Mouse (Mus musculus): Measurements from ENCODE around the gene Gclc.
"Not testable (repeated sequence)": the region's sequence is repeated elsewhere in the genome, so short reads cannot be mapped to it uniquely, and the experiment has no call there.

Gclc gene

GRCm38 (mm10) chr9:77746315-77746714 is 8.0 kb upstream of the Gclc start:
- no peak for DNase-seq (ENCODE audit: low read depth, low spot score)

DNA sequence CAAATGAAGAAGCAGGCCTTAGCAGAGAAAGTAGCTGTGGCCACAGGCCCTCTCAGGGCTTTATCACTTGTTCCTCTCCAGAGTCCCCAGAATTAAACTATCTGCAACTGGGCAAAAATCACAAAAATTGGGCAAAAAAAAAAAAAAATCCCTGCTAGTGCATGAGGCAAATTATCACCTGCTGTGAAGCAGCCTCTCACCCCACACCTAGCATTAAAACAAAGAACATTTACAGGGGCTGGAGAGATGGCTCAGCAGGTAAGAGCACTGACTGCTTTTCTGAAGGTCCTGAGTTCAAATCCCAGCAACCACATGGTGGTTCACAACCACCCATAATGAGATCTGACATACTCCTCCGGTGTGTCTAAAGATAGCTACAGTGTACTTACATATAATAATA is 6.0 kb upstream of the Gclc start:
- DNase-seq (ENCODE audit: low read depth, low spot score) = not testable (repeated sequence)

DNA sequence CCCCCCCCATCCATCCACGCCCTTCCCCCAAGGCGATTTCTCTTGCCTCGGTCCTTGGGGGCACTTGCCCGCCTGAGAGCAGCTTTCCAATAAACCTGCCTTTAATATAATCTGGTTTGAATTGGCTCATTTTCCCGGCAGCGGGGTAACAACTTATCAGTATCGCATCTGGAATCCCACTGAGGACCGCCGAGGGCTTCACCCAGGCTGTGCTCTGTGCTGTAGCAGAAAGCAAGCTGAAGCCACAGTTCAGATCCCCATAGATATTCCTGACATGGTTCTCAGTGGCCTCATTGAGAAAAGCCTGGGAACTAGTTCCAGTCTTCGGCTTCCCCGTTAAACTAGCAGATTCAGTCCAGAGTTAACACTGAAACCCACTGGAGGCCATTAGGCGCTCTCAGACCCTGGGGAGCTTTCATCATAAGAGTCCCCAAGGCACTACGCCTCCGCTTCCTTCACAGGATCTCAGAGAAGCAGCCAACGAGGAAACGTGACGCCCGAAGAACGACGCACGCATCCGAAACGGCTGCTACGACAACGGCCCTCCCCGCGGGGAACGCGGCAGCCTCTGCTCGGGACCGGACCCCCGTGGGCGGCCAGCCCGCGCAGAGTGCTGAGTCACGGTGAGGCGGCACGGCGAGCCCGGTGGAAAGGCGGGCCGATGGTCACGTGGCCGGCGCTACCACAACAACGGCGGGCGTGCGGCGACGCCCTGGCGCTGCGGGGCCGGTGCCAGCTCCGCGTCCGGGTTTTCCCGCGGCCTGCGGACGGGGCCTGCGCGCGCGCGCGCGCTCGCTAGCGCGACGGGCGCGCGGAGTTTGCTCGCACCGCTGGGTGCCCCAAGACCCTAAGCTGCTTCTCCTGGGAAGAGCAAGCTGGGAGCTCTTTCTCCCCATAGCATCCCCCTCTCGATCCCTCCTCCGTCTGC is 3.9 kb upstream of the Gclc start:
- peak; percentile 89 for DNase-seq (ENCODE audit: low read depth, low spot score)

- no peak for DNase-seq (ENCODE audit: low read depth, low spot score)
Measured at GRCm38 (mm10) chr9:77751091-77751521, 3.2 kb upstream of the Gclc start.

DNA sequence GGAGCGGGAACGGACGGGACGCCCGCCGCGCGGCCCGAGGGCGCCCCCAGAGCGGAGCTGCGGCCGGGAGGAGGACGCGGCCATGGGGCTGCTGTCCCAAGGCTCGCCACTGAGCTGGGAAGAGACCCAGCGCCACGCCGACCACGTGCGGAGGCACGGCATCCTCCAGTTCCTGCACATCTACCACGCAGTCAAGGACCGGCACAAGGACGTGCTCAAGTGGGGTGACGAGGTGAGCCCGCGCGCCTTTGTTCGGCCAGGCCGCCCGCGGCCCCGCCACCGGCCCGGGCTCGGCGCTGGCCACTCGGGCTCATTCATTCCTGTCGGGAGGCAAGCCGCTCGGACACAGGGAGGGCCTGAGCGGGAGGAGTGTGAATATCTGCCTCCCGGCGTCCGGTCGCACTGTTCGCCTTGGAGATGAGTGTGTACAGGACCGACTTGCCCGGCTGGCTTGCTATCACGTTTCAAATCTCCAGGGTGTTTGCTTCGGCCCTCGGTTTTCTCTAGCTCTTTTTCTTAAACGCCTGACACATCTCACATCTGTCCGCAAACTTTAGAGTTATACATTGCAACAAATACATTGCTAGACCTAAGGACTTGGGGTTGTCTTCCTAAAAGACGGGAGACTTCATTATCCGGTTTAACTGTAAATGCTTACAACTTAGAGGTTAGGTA is 530 bp downstream of the Gclc start:
- DNase-seq (ENCODE audit: low read depth, low spot score) = no peak

GRCm38 (mm10) chr9:77755403-77755784 is 1.1 kb downstream of the Gclc start:
- DNase-seq (ENCODE audit: low read depth, low spot score) = no peak

- no peak for DNase-seq (ENCODE audit: low read depth, low spot score)
Measured at GRCm38 (mm10) chr9:77756076-77756475, 1.7 kb downstream of the Gclc start.

GRCm38 (mm10) chr9:77757331-77757730 is 3.0 kb downstream of the Gclc start:
- DNase-seq (ENCODE audit: low read depth, low spot score) = no peak

DNA sequence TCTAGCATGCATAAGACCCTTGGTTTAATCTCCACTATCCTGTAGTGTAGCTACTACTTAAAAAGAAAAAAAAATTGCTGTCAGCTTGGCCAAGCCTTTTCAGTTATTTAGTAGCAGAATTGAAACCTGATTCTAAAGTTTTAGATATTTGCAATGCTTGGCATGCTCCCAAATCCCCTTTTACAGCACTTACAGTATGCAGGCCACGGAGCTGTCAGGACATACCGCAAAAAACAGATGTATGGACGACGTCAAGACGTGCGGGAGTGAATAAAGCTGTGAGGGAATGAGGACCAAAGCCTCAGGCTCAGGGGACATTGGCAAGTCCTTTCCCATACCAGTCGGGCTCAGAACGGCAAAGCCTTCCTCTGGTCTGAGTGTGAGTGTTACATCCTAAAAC is 4.1 kb downstream of the Gclc start:
- no peak for DNase-seq (ENCODE audit: low read depth, low spot score)

- no peak for DNase-seq (ENCODE audit: low read depth, low spot score)
Measured at GRCm38 (mm10) chr9:77759111-77759510, 4.8 kb downstream of the Gclc start.

- DNase-seq (ENCODE audit: low read depth, low spot score) = no peak
Measured at GRCm38 (mm10) chr9:77759756-77760155, 5.4 kb downstream of the Gclc start.

DNA sequence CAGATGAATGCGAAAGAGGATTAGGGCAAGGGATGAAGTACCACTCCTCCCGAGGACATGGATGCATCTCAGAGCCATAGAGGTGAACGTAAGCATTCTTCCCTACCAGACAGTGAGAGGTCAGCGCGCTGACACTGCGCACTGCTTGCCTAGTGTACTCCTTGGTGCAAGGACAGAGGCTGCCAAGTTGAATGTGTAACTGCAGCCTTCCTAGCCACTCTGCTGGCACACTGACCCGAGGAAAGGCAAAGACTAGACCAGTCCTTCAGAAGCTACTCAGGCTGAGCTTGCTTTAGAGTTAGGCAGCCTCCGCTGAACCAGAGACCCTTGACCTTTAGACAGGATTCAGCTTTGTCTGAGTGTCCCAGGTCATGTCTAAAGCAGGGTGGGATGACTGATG is 11.9 kb downstream of the Gclc start:
- no peak for DNase-seq (ENCODE audit: low read depth, low spot score)

GRCm38 (mm10) chr9:77766767-77767166 is 12.4 kb downstream of the Gclc start:
- DNase-seq (ENCODE audit: low read depth, low spot score) = no peak

DNA sequence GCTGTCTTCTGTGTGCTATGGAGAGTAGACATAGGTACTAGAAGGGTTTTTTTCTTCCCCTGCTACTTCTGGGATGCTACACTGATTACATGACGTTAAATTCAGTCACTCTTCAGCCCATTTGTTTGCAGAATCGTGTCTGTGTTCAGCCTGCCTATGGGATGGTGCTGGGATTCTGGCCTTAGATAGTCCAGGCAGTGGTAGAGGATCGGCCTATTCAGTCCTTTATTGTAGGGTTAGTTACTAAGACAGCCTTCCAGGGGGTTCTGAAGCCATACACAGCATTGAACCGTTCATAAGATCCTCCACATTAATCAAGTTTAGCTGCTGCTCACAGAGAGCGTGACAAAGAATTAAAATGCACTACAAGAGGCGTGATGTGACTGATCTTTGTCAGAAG is 16.6 kb downstream of the Gclc start:
- no peak for DNase-seq (ENCODE audit: low read depth, low spot score)

GRCm38 (mm10) chr9:77771330-77771729 is 17.0 kb downstream of the Gclc start:
- no peak for DNase-seq (ENCODE audit: low read depth, low spot score)

- no peak for DNase-seq (ENCODE audit: low read depth, low spot score)
Measured at GRCm38 (mm10) chr9:77771765-77772383, 17.5 kb downstream of the Gclc start.

DNA sequence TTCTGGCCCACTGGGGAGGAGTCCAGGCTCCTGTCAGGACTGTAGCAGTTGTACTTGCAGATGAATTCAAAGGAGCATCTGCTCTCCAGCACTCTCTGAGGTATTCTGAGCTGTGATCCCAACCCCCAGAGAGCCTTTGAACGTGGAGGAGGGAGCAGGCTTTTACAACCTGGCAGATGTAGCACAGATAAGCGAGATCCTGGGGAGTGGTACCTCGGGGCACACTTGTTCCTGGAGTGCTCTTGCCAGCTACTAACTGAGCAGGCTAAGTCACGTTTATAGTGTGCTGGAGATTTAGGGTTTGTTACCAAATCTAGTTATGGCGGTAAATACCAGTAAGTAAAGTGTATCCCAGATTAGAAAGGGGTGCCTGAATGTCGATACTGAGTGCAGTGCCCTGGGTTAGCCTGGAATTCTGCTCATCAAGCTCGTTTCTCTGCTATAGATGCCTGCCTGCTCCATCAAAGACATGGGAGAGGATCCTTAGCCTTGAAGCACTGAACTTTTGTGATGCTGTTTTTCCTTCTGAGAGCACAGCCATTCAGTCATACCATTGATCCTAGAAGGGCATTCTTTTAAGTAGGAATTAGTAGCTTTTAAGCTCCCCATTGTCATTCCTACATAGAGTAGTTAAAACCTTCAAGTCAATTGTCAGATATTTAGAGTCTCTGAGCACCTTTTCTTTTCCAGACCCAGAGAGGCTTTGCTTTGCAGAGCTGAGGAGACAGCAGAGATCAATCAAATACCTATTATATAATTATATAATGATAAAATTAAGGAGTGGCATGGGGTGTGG is 22.6 kb downstream of the Gclc start:
- DNase-seq (ENCODE audit: low read depth, low spot score) = no peak

DNA sequence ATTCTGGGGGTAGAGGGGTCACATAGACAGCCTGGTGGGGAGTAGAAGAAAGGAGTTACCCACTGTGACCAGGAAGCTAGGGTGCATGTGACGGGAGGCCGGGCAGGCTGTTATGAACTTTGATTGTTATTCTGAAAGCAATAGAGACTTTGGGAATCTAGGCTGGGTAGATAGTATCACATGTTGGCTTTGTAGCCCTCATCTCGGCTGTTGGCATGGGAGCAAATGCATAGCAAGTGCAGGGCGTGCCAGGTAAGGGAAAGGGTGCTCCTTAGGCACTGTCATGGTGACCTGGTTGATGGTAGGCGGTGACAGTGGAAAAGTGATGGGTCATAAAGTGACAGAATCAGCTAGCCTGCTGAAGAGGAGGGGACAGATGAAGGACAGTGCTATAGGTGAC is 23.3 kb downstream of the Gclc start:
- DNase-seq (ENCODE audit: low read depth, low spot score) = no peak

DNA sequence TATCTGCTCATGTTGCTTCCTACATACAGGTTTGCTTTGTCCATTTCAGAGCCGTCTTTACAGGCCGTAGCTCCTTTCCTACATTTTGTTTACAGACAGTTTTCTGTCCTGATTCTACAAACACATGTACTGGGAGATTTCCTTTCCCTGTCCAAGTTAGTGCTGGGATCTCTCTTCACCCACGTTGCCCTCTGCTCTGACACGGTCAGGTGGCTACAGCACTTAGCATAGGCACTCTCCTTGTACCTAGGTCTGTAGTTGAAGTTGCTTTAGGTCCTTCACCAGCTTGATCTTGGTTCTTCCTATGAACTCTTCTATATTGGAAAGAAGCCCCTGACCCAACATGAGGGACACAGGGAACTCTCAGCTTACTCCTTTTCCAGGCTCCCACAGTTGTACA is 25.4 kb downstream of the Gclc start:
- DNase-seq (ENCODE audit: low read depth, low spot score) = no peak

DNA sequence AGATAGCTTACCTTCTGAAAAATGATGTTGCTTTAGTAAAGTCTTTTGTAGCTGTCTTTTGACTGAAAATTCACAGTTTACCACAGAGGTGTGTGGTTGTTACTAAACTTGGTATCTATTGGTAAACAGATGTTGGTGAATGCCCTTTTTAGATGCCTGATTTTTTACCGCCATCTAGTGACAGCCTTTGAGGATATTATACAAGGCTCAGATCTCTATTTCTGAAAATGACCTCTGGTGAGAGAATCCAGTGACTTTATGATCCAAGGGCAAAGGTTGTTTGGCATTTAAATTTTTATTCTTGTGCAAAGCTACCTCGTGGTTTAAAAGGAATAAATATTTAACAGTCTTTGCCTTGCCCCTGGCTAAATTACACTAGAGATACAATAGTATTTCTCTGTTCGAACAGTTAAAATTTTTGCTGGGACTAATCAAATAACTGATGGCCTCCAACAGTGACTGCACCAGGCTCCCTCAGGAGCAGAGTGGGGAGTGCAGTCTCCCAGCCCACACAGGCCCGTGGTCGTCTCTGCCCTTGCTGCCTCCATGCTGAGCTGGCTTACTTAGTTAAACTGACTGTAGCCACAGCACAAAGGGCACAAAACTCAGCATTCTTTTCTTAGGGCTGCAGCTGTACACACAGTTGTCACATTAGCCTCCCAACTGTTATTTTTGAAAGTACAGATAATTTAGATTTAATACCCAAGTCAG is 27.3 kb downstream of the Gclc start:
- no peak for DNase-seq (ENCODE audit: low read depth, low spot score)

DNA sequence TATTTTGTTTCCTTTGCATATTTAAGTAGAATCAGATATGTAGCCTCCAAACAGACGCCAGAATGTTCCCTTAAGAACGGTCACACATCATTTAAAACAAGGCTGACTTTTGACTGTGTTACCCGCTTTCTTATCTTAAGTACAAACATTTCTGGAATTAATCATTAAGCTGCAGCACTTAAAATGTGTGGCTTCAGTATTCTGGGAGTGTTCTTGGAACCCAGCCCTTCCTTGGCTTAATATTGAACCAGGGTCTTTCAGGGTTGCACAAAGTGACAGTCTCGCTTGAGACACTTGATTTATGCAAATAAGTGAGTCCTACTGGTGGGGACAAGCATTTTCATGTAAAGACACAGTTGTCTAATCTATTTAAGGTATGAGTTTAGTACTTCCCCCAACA is 27.9 kb downstream of the Gclc start:
- no peak for DNase-seq (ENCODE audit: low read depth, low spot score)

Data from telencephalon, adult 2 months (tissue).